Mouse (Mus musculus): ENCODE results near the gene Chp2.
A peak's percentile ranks its signal among the peaks of the same experiment; 100 is the strongest.
"Not testable (repeated sequence)": the region's sequence is repeated elsewhere in the genome, so short reads cannot be mapped to it uniquely, and the experiment has no call there.

Gene Chp2

DNA sequence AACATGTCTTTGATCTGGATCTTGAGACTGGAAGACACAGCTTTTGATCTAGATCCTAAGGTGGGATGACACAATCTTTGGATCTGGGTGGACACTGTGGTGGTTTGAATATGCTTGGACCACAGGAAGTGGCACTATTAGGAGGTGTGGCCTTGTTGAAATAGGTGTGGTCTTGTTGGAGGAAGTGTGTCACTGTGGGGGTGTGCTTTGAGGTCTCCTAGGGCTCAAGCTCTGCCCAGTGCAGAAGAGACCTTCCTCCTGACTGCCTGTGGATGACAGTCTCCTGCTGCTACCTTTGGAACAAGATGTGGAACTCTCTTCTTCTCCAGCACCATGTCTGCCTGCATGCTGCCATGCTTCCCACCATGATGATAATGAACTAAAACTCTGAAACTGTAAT is 23.4 kb downstream of the Chp2 start:
- not testable (repeated sequence) for DNase-seq

DNA sequence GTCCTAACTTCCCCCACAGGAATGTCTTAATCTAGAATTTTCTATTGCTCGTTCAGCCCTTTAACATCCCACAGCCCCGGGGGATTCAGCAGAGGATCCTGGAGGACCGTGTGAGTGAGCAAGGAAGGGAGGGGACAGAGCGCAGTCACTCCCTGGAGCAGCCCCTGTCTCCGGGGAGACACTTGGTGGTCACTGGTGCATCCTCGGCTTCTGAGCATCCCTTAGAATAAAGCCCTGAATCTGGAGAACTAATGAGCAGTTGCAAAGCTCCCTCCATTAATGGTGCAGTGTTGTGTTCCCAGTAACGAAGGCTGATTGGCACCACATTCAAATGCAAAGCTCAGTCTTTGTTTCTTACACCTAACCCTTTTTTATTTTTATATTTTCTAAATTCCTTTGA is 24.9 kb downstream of the Chp2 start:
- no peak for DNase-seq

DNA sequence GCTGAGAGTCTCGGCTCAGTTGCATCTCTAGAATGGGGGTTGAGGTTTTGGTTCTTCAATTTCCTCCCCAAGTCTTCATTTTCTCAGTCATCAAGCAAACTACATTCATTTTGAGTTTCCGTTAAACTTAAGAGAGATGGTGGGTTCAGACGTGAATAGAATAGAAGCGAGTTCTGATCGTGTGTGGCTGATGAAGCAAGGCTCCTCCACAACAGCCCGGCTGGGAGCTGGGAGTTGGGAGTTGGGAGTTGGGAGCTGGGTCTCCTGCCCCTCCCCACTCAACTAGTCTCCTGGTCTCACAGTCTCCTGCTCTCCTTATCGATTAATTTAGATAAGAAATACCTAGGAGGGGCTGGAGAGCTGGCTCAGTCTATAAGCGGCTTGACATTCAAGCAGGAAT is 25.3 kb downstream of the Chp2 start:
- DNase-seq, result no peak

DNA sequence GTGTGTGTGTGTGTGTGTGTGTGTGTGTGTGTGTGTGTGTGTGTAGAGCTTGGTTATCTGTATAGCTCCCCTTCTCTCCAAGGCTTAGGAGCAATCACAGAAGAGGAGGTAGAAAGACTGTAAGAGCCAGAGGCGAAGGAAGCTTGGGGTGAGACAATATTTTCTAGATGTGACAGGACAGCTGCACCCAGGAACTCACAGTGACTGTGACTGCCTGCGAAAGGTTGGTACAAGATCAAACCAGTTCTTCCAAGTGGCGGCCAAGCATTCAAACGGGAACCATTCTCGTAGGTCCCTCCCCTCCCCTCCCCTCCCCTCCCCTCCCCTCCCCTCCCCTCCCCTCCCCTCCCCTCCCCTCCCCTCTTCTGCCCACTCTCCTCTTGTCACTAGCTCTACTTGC is 26.7 kb downstream of the Chp2 start:
- no peak for DNase-seq

DNA sequence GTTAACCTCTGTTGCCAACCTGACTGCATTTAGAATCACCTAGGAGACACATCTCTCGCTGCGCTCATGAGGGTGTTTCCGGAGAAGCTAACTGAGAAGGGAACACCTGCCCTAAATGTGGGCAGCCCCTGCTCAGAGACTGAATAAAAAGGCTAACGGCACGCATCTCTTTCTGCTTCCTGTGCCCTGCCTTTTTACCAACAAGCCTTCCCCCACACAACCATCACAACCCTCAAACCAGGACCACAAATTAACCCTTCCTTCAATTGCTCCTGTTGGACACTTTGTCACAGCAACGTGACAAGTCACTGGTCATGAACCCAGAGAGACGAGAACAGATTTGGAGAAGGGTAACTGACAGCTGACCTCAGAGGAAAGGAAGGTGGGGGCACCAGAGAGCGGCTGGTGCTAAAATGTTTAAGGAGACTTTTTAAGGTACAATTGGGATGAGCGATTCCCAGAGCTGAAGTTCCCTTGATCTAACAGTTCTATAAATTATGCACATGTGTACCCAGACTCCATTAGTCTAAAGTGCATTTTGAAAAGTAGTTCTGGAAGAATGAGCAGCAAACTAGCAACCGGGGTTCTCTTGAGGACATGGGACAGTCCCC is 28.1 kb downstream of the Chp2 start:
- DNase-seq, result no peak

DNA sequence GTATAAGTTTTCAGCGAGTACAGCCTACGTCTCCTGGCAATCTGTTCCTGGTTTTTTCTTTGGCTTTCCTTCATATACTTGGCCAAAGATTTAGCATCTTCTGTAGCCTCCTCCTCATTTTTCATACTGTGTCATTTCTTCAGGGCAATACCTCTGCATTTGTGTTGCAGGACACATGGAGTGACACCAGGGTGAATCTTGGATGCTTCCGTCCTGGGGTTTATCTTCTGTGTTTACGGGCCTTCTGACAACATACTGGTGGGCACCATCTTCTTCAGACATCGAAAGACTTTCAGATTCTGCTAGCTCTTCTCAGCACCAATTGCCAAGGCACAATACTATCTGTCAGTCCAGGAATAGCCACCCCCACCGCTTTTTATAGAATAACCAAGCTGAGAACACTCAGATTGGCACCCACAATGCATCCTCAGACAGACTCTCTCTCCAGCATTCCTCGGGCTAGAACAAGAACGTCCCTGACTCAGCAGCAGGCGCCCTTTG is 30.1 kb downstream of the Chp2 start:
- DNase-seq, result no peak

DNA sequence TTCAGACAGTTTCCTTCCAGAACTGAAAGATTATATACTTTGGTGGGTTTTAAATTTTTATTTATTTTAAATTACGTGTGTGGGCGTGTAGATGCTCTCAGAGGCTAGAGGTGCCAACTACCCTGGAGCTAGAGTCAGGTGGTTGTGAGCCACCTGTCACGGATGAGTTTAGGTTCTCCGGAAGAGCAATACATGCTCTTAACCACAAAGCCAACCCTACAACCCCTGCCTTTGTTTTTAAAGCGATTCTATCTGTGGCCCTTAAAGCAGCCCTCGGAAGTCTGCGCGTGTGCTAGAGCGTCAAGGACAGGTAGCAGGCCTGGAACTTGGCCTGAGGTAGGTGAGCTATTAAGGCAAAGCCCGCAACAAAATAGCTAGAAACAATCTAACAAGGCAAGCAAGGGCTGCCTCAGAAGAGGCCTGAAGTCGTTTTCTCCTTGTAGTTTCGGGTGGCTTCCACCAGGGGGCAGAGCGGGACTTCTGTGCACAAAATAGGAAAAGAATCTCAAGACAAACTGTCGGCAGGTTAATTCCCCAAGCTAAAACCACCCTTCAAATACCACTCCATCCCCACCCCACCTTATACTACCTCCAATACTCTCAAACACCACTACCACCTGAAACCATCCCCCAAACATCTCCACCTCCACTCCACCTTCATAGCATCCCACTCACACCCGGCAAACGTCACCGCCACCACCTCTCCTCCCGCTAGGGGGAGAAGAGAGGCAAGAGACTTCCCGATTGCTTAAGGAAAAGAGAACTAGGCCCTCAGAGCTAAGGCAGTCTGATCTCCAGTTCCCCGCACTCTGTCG is 32.1 kb downstream of the Chp2 start:
- peak; percentile 72 to 74 for DNase-seq

DNA sequence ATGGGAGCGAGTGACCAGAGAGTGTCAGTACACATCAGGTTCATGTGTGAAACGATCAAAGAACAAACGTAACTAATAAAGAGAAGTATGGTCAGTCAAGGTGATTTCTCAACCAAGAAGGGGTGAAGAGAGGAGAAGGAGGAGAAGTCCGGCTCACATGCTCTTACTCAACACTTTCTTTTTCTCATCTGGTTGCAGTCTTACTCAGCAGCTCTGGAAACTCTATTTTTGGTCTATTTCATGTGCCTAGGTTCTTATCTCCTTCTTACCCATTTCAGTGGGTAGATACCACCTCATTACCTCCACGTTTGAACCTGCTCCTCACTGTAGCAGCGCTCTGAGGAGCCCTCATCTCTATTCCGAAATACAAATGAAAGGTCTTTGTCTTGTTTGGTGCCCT is 37.4 kb downstream of the Chp2 start:
- no peak for DNase-seq

DNA sequence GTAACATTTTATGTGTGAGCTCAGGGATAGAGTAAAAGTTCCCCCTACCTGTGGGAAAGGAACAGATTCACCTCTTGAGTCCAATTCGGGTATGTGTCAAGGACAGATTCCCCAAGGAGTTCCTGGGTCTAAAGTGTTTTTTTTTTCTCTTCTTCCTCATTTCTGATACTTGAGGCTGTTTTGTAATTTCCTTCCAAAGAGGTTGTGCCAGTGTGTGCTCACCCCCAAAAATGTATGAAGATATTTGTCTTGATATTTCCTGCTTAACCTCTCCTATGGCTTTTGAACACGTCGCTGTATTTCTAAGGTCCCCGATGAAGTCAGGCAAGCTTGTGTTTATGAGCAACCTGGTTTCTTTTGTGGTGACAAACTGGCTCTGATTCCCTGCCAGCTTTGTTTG is 39.2 kb downstream of the Chp2 start:
- DNase-seq, result no peak

DNA sequence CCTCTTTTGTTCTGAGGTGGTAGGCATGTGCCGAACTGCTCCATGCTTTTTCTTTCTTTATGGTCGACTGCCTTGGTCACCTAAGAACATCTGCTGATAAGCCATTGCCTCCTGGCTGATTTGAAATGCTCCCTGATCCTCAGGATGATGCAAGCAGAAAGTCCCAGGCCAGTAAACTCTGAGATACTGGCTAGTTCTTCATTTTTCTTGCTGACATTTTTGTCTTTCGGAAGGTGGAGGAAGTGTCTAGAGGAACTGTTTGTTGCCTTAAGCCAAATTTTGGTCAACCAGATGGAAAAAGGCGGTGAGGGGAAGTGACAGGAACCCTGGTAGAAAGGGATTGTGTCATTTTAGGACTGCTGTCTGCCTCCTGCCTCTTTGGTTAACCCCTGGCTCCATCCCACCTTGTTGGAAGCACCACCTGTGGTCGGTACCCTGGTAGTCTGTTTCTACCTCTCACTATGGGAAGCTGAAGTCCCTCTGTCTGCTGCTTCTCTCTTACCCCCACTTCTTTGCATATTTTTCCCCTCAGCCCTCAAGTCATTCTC is 40.8 kb downstream of the Chp2 start:
- no peak for DNase-seq

DNA sequence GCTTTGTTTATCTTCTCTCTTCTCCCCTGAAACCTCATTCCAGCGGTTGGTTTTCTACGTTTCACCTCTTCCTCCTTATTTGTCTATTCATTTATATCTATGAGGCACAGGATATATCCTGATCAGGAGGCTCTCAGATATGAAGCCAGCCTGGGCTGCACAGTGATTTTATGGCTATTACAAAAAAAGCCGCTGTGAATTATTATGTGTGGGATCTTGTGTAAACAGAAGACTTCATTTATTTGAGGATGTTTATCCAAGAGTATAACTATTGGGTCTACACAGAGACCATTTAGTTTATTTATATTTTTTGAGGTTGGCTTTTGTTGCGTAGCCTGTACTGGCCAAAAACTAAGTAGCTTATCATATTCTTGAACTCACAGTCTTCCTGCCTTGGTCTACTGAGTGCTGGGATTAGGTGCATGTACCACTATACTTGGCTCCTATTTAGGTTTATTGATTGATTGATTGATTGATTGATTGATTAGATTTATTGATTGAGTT is 49.7 kb downstream of the Chp2 start:
- no peak for DNase-seq

DNA sequence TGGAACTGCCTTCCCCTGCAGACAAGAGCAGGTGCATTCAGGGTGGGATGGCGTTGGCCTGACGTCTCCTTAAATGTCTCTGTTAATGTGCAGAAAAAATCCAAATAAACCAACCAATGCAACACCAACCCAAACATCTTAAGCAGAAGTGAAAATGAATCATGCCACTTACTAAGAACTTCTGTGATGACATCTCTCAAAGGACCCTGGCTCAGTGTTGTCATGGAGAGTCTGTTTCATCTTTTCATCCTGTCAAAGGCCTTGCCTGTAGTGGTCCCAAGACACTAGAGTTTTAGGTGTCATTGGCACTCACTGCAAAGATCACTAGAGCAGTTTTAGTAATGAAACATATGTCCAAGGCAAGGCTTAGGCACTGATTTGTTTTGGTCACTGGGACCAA is 53.0 kb downstream of the Chp2 start:
- DNase-seq, result no peak

Measured in kidney, postnatal 25 days (tissue).